ENCODE assay signal across 22 mouse cellular contexts in the genomic region with DNA sequence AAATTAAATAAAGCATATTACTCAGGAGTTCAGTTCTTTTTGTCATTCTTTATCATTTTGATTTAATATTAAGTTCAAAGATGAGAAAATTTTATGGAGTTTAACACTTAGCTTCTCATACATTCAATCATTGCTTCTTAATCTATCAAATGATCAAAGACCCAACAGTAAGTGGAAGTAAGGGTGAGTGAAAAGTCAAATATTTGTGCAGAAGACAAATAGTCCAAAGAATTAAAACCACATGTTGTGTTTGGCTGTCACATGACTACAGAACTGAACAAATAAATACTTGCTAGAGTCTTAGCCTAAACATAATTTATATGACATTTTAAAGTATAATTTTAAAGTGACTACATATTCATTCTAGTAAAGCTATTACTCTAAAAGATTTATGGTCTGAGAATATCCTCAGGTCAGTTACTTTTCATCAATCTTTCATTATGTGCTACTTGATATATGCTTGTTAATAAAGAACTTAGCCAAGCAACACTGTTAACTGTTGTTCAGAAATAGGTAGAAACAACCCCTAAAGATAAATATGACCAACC.
DNase-seq lines count a peak whose midpoint lies in the region; ATAC-seq and TF ChIP-seq lines count a peak whose summit lies in the region.
"Had no signal": no experiment of that assay in that cellular context is flagged by ENCODE, and none has a peak within 500 bp of the region (broad histone marks: within the 10 kb centered on the region; RNA-seq: fewer than 3 reads in every experiment).

No protein-coding gene starts in this region.

- no peaks in the 10 kb centered on the region for H3K36me3 ChIP-seq in embryonic facial prominence, embryonic 11.5 days (replicated peaks; ENCODE audit: control insufficient read depth, insufficient read depth, low read depth, low read length)
- no peaks in the 10 kb centered on the region for H3K36me3 ChIP-seq in embryonic facial prominence, embryonic 10.5 days (replicated peaks)
- no peaks in the 10 kb centered on the region for H3K36me3 ChIP-seq in kidney, postnatal 0 days (ENCODE audit: insufficient read depth, low read length)
- H3K36me3 ChIP-seq: embryonic facial prominence, embryonic 13.5 days; forebrain, embryonic 12.5 days; heart, embryonic 15.5 days; hindbrain, embryonic 13.5 days had no signal

- no peaks in the 10 kb centered on the region for H3K9me3 ChIP-seq in embryonic facial prominence, embryonic 11.5 days (replicated peaks; ENCODE audit: control insufficient read depth, low read length)
- H3K9me3 ChIP-seq in embryonic facial prominence, embryonic 10.5 days, result no peaks in the 10 kb centered on the region
- no peaks in the 10 kb centered on the region for H3K9me3 ChIP-seq in kidney, postnatal 0 days (replicated peaks; ENCODE audit: low read length)
- H3K9me3 ChIP-seq: embryonic facial prominence, embryonic 13.5 days; forebrain, embryonic 12.5 days; heart, embryonic 15.5 days; hindbrain, embryonic 13.5 days had no signal

- no peaks in the 10 kb centered on the region for H3K4me1 ChIP-seq in embryonic facial prominence, embryonic 11.5 days (ENCODE audit: control insufficient read depth, insufficient read depth, low read length)
- no peaks in the 10 kb centered on the region for H3K4me1 ChIP-seq in embryonic facial prominence, embryonic 10.5 days
- H3K4me1 ChIP-seq in kidney, postnatal 0 days (replicated peaks; ENCODE audit: insufficient read depth, low read length), result no peaks in the 10 kb centered on the region
- H3K4me1 ChIP-seq: embryonic facial prominence, embryonic 13.5 days; forebrain, embryonic 12.5 days; heart, embryonic 15.5 days; hindbrain, embryonic 13.5 days had no signal

- H3K9ac ChIP-seq in embryonic facial prominence, embryonic 11.5 days (replicated peaks; ENCODE audit: low read length), result no peak overlapping the region
- no peak overlapping the region for H3K9ac ChIP-seq in kidney, postnatal 0 days (ENCODE audit: low read depth, low read length)
- H3K9ac ChIP-seq: embryonic facial prominence, embryonic 13.5 days; forebrain, embryonic 12.5 days; heart, embryonic 15.5 days; hindbrain, embryonic 13.5 days had no signal

- no peak overlapping the region for H3K4me2 ChIP-seq in embryonic facial prominence, embryonic 11.5 days (ENCODE audit: low read depth, low read length)
- no peak overlapping the region for H3K4me2 ChIP-seq in kidney, postnatal 0 days (ENCODE audit: low read length)
- H3K4me2 ChIP-seq: embryonic facial prominence, embryonic 13.5 days; forebrain, embryonic 12.5 days; heart, embryonic 11.5 days; heart, embryonic 15.5 days; hindbrain, embryonic 13.5 days had no signal

- peak; percentile 12 for DNase-seq in embryonic facial prominence, embryonic 11.5 days (ENCODE audit: low spot score)
- DNase-seq in embryonic facial prominence, embryonic 10.5 days (ENCODE audit: low spot score), result no peak
- DNase-seq in kidney, postnatal 0 days (ENCODE audit: low spot score), result peak; percentile 74
- DNase-seq in kidney, postnatal 25 days, result no peak
- peak; percentile 41 for DNase-seq in hindlimb bud, embryonic 11.5 days (ENCODE audit: extremely low spot score, low read depth, low spot score)
- DNase-seq in Muller cell, postnatal 12 days (ENCODE audit: inconsistent ontology term), result no peak
- DNase-seq in right cerebral cortex, postnatal 25 days, result no peak
- DNase-seq: adrenal gland, adult 8-10 months; adrenal gland, postnatal 36 days; cerebellum, adult 2 months; cerebellum, postnatal 10 days; gastrocnemius, postnatal 14 days; heart, adult 2 months; heart, postnatal 14 days had no signal

- no peak overlapping the region for H3K4me3 ChIP-seq in embryonic facial prominence, embryonic 11.5 days (ENCODE audit: low read depth, low read length)
- no peak overlapping the region for H3K4me3 ChIP-seq in embryonic facial prominence, embryonic 10.5 days
- no peak overlapping the region for H3K4me3 ChIP-seq in kidney, postnatal 0 days (replicated peaks; ENCODE audit: low read depth, low read length)
- H3K4me3 ChIP-seq: embryonic facial prominence, embryonic 13.5 days; forebrain, embryonic 12.5 days; heart, adult 2 months; heart, embryonic 15.5 days; hindbrain, embryonic 13.5 days had no signal

- no peak for ATAC-seq in embryonic facial prominence, embryonic 11.5 days (replicated peaks; ENCODE audit: insufficient number of reproducible peaks, low FRiP score, low TSS enrichment, low read depth)
- no peak for ATAC-seq in kidney, postnatal 0 days (replicated peaks; ENCODE audit: low FRiP score, low read depth)
- ATAC-seq: forebrain, embryonic 16.5 days; hindbrain, postnatal 0 days had no signal

- no peaks in the 10 kb centered on the region for H3K27me3 ChIP-seq in embryonic facial prominence, embryonic 11.5 days (ENCODE audit: control insufficient read depth, insufficient read depth, low read length)
- H3K27me3 ChIP-seq in embryonic facial prominence, embryonic 10.5 days (replicated peaks; ENCODE audit: low read depth, poor library complexity, severe bottlenecking), result no peaks in the 10 kb centered on the region
- no peaks in the 10 kb centered on the region for H3K27me3 ChIP-seq in kidney, postnatal 0 days (ENCODE audit: insufficient read depth, low read length)
- H3K27me3 ChIP-seq: CH12.LX; embryonic facial prominence, embryonic 13.5 days; forebrain, embryonic 12.5 days; heart, embryonic 15.5 days; hindbrain, embryonic 13.5 days had no signal

- H3K27ac ChIP-seq in embryonic facial prominence, embryonic 11.5 days (replicated peaks; ENCODE audit: low read depth, low read length), result no peak overlapping the region
- H3K27ac ChIP-seq in embryonic facial prominence, embryonic 10.5 days (replicated peaks), result no peak overlapping the region
- no peak overlapping the region for H3K27ac ChIP-seq in kidney, postnatal 0 days
- H3K27ac ChIP-seq: embryonic facial prominence, embryonic 13.5 days; forebrain, embryonic 12.5 days; heart, adult 2 months; heart, embryonic 15.5 days; hindbrain, embryonic 13.5 days; hindbrain, postnatal 0 days had no signal

- TF ChIP-seq CTCF in kidney, postnatal 0 days (IDR thresholded peaks at IDR 0.05; ENCODE audit: low read depth), result no peak

Comparison
In these comparisons a context has a peak if more than half of its experiments do, and no peak if none do; other contexts are left out.
1. DNase-seq: peak in embryonic facial prominence, embryonic 11.5 days (single experiment), kidney, postnatal 0 days (single experiment) and hindlimb bud, embryonic 11.5 days (single experiment); none in embryonic facial prominence, embryonic 10.5 days (single experiment), kidney, postnatal 25 days (0 of 2), Muller cell, postnatal 12 days (single experiment) and right cerebral cortex, postnatal 25 days (single experiment).